Mouse (Mus musculus) spleen, postnatal 10 days (tissue): ENCODE results near the gene Tldc2.

Experiments
- DNase-seq, 2 experiments: peaks; one replicate each; pipeline ENCODE4 v3.0.0; 2021 to 2022; ENCODE audit warnings: low spot score in 2 of 2

Tldc2 gene

GRCm38 (mm10) chr2:157078059-157078792 is 8.6 kb upstream of the Tldc2 start:
- no peak for DNase-seq

DNA sequence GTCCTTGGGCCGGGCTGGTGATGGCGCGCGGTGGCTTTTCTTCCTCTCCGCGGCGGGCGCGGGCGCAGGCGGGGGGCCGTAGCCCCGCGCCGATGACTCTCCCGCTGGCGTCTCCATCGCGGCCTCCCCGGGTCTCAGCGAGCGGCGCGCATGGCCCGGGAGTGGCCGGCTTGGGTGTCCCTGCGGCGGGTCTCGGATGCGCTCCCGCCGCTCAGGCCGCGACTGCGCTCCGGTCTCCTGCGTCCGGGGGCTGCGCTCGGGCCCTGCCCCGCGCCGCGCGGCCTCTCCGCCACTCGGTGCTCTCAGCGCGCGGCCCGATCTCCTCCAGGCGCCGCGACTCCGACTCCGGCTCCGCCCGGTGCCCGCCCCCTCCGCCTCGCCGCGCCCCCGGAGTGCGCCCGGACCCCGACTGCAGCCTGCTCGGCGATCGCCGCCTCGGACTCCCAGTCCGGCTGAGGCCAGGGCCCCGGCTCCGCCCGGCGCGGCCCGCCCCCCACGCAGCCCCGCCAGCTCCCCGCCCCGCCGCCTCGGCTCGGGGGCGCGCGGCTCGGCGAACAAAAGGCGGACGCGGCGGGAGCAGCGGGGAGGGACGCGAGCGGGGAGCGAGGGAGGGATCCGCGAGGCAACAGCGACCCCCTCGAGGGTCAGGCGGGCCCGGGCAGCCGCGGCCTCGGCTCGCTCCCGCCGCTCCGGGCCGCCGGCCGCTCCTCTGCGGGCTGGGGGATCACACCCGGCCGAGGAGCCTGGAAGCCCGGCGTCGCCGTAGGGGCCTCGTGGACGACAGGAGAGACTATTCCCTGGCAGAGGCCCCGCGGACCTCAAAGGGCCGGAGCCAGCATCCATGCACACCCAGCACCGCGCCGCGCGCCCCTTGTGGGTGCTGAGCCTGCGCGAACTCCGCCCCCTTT is 7.8 kb upstream of the Tldc2 start, which contains the start of gene Soga1:
Gene Soga1, minus strand, starts transcription at position 462 of the 908 bp plus-strand sequence.
- peak; percentile 35 to 66 for DNase-seq

DNA sequence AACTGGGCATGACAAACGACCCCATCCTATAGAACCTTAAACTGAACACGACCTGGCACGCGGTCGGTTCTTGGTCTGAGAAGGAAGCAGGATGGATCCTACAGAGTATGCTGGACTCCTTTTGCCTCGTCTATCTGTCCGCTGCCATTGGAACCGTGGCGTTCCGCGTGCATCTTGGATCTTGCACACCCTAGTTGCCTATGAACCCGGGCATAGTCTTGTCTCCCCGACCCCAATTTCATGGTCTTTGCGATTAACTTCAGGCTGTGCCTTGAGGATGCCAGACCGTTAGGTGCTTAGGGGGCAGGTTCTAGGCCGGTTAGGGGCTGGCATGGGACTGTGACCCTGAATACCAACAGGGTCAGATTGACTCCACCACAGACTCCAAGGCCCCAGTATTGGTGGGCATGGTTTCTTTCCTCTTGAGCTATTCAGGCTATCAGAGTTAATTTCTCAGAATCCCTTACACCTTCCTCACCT is 7.1 kb upstream of the Tldc2 start:
- no peak for DNase-seq

DNA sequence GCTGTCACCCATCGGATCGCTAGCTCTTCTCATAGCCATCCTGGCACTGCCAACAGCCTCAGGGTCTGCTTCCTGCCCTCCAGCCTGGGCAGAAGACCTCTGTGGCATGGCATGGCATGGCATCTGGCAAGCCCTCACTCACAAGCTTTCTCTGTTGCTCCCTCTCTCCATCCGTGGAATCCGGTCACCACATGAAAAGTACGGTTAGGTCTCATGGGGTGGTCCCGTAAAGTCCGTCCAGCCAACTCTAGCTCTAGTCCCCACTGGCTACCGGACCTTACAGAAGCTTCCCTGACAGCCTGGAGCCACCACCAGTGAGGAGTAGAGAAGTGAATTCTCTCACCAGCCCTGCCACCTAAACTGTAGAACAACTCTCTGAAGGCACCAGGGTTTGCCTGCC is 5.5 kb upstream of the Tldc2 start:
- DNase-seq: no peak

GRCm38 (mm10) chr2:157081960-157082359 is 4.9 kb upstream of the Tldc2 start:
- no peak for DNase-seq

- DNase-seq: no peak
Measured at GRCm38 (mm10) chr2:157084831-157085585, 1.8 kb upstream of the Tldc2 start.

- no peak for DNase-seq
Measured at GRCm38 (mm10) chr2:157087536-157088317, 872 bp downstream of the Tldc2 start.

- no peak for DNase-seq
Measured at GRCm38 (mm10) chr2:157092024-157092423, 5.2 kb downstream of the Tldc2 start.

- DNase-seq: peak; percentile 28 to 74
Measured at GRCm38 (mm10) chr2:157095005-157095755, 8.3 kb downstream of the Tldc2 start.

DNA sequence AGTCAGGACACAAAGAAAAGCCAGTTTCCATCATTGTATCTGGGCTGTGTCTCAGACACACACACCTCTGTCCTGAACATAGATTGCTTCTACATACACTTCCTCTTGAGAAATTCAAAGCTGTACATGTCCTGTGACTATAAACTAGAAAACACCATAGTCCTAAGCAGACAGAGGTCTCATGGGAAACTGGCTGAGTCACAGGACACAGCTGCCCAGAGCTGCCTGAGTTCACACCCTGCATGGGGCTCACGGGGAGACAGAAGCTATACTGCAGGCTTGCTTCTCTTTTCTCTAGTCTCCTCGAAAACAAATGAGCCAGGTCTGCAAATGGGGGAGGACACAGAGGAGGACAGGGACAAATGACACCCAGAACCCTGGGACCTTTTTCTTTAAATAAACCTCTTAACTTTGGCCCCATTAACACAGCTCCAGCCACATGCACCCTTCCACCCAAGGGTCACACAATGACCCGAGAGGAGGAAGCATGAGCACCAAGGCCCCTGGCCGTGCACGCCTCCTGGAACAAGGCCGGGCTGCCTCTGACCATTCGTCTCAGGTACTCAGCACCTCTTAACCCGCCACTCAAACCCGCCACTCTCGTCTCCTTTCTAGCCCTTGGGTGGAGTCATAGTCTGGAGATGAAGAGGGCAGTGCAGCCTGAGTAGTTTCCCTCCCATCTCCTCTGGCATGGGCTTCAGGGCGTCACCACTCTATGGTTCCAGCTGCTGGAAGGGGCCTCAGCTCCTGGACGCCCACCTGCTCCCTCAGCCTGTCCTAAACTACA is 12.9 kb downstream of the Tldc2 start:
- no peak for DNase-seq

DNA sequence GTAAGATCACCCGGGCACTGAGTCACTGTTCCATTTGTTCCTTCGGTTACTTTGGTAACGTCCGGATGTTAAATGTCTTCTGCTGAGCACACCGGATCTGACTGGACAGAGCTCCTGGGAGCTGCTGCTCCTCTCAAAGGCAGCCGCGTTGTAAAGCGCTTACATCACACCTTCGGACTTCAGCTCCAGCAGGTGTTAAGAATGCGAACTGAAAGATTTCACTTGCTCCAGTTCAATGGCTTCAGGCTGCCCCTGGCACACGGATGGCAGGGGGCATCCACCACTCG is 13.4 kb downstream of the Tldc2 start:
- no peak for DNase-seq

- DNase-seq: no peak
Measured at GRCm38 (mm10) chr2:157101650-157102049, 14.8 kb downstream of the Tldc2 start.

GRCm38 (mm10) chr2:157102256-157102655 is 15.4 kb downstream of the Tldc2 start:
- no peak for DNase-seq

- no peak for DNase-seq
Measured at GRCm38 (mm10) chr2:157104454-157104853, 17.6 kb downstream of the Tldc2 start.

DNA sequence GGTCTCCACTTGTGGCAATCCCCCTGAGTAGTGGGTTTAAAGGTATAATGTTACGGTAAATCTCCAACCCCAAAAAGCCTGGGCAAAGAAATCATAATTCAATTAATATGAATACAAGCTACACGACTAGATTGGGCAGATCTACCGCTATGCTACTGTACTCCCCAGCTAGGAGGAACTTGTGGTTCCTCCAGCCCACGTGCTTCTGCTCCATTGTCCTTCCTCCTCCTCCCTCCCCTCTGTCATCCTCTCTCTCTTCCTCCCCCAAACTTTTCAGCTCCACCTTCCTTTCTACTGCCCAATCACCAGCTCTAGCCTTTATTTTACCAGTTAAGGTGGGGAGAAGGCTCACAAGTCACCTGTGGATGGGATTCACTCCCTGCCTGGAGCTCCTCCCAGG is 21.4 kb downstream of the Tldc2 start:
- no peak for DNase-seq

DNA sequence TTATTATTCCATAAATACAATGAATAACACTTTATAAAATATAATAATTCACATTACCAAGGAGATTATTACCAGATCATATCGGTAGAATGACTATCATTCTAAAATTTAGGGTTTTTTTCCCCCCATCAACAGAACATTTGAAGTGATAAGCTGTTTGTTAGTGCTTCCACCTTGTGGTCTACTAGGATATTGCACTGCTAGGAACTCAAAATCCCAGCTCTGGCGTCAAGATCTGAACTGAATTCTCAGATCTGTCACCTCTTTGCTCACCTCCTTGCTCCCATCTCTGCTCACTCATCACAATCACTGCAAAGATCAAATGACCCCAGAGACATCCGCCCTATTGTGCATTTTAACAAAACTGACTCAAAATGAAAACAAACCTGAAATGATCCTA is 30.1 kb downstream of the Tldc2 start:
- no peak for DNase-seq

GRCm38 (mm10) chr2:157118556-157118955 is 31.7 kb downstream of the Tldc2 start:
- DNase-seq: no peak

DNA sequence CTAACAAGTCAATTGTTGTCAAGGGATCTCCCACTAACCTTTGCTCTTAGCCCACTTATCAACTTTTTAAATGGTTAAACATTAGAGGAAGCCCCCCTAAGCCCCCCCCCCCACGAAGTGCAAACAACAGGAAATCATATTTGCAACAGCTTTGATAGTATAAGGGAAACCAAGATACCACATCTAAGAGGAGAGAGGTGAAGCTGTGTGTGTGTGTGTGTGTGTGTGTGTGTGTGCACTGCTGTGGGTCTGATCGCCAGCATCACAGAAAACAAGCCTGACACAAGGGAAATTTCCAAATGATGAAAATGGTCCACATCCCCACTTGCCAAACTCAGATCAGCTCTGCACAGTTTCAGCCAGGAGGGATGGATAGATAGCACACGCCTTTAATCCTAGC is 32.2 kb downstream of the Tldc2 start:
- DNase-seq: no peak

DNA sequence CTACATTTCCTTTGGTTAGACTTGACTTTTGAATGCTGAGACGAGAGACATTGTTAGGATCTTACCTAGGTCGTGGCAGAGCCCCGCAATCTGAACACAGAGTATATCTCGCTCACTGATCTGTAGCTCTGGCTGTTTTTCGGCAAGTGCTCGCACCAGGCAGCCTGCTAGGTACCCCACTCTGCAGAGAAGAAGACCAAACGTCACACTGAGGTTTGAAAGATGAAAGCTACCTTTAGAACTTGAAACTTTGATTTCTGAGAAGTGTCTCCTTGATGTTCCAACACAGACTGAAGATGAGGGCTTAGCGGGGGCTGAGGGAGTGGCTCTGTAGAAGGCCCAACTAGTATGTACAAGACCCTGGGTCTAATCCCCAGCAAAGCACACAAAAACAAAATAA is 34.9 kb downstream of the Tldc2 start:
- no peak for DNase-seq

- DNase-seq: no peak
Measured at GRCm38 (mm10) chr2:157125246-157125645, 38.4 kb downstream of the Tldc2 start.
